Mouse (Mus musculus) forebrain, embryonic 14.5 days (tissue): Measurements from ENCODE around the gene Cox8a. TPM values are rescaled to one million over a fixed set of nuclear protein-coding genes. Genes with fewer than 3 reads are reported as not detected.

ENCODE experiments used
- ATAC-seq: fragments of 200-750 bp; cut with Nextera tagmentation; 2 replicates; pipeline ENCODE4 v1.8.0; 2017; ENCODE audit warnings: mild to moderate bottlenecking, moderate library complexity
- DNase-seq: peaks from one replicate; pipeline ENCODE4 v3.0.0-alpha.2; 2015; ENCODE audit warnings: low spot score
- H3K27ac ChIP-seq: fragments of 300-500 bp; sonication (generic); 2 replicates; pipeline ENCODE4 v1.5.1; 2014; ENCODE audit warnings: low read depth, mild to moderate bottlenecking, control low read depth, low read length, moderate library complexity
- H3K27me3 ChIP-seq: fragments of 300-500 bp; sonication (generic); replicated peaks from 2 replicates; pipeline ENCODE4 v1.6.1; 2014; ENCODE audit warnings: low read length, control low read depth, mixed read lengths; ENCODE audit not compliant: control insufficient read depth, insufficient read depth
- H3K36me3 ChIP-seq: fragments of 300-500 bp; sonication (generic); 2 replicates; pipeline ENCODE4 v1.6.1; 2014; ENCODE audit warnings: low read length, control low read depth; ENCODE audit not compliant: control insufficient read depth, insufficient read depth
- H3K4me1 ChIP-seq: fragments of 300-500 bp; sonication (generic); 2 replicates; pipeline ENCODE4 v1.6.1; 2014; ENCODE audit warnings: antibody characterized with exemption, low read length, control low read depth; ENCODE audit not compliant: control insufficient read depth, insufficient read depth
- H3K4me2 ChIP-seq: fragments of 300-500 bp; sonication (generic); 2 replicates; pipeline ENCODE4 v1.6.1; 2014; ENCODE audit warnings: mild to moderate bottlenecking, control low read depth, low read length
- H3K4me3 ChIP-seq: fragments of 300-500 bp; sonication (generic); 2 replicates; pipeline ENCODE4 v1.5.1; 2014; ENCODE audit warnings: low read depth, low read length, control low read depth
- H3K9ac ChIP-seq: fragments of 300-500 bp; sonication (generic); 2 replicates; pipeline ENCODE4 v1.6.1; 2014; ENCODE audit warnings: mild to moderate bottlenecking, low read length, control low read depth, moderate library complexity
- H3K9me3 ChIP-seq: fragments of 300-500 bp; sonication (generic); replicated peaks from 2 replicates; pipeline ENCODE4 v1.6.1; 2016; ENCODE audit warnings: low read length, control low read depth, mixed read lengths; ENCODE audit not compliant: control insufficient read depth
- WGBS: fragments of 180-500 bp; shearing (Covaris S2); extraction: QIAGEN DNeasy Blood & Tissue Kit; methylation state at CpG from one replicate; pipeline ENCODE4 v1.1.7; 2014; 5-methylcytosine and 5-hydroxymethylcytosine counted together
- polyA plus RNA-seq: library from polyadenylated mRNA; unstranded; fragments of >200 nt; fragmentation: Nextera tagmentation; extraction: Ambion mirVana; gene quantifications from 2 replicates; pipeline ENCODE4 v1.2.1, GENCODE M21; 2014

The Cox8a gene
- polyA plus RNA-seq, 1 experiment from 2014 or later = 935 TPM

DNA sequence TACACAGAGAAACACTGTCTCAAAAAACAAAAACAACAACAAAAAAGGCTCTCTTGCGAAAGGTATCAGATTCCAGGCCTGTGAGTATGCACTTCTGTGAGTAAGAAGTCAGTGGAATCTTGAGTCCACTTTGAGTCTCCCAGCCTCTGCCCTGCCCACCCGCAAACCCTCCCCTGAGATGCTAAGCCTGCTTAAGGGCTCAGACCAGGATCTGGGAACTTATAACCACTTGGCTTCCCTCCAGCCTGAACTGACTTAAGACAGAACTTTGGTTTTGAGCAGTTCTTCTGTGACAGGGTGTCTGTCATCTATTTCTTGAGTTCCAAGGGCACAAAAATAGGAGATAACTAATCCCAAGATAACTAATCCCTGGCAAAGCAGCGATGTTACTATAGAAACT is 4.4 kb downstream of the Cox8a start:
- Histone ChIP-seq H3K4me3 (no peak overlapping the region), H3K9me3 (no peaks in the 10 kb centered on the region), H3K9ac (no peak overlapping the region), H3K27me3 (no peaks in the 10 kb centered on the region), H3K27ac (no peak overlapping the region), H3K4me2 (no peak overlapping the region), H3K36me3 (peaks cover 28% of the 10 kb centered on the region), H3K4me1 (peaks cover 6% of the 10 kb centered on the region)
- no peak for ATAC-seq
- WGBS = 94% methylated on average over 3 of the region's 3 CpGs
- DNase-seq = no peak

DNA sequence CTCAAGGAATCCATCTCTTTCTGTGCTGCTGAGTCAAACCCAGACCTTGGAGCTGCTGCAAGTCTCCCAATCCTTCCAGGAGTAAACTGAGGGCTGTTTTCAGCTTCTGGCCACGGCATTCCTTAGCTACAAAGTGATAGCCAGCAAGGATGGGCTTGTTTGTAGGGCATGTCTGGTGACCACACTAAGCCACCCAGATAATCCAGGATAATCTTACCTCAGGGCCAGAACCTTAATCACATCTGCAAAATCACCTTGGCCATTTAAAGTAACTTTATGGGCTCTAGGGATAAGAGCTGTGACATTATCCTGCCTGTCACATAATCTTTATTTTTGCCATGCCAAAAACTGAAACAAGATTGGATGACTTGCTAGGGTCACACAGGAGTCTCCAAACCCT is 5.2 kb downstream of the Cox8a start:
- Histone ChIP-seq H3K4me3 (no peak overlapping the region), H3K27me3 (no peaks in the 10 kb centered on the region), H3K4me2 (no peak overlapping the region), H3K36me3 (peaks cover 28% of the 10 kb centered on the region), H3K4me1 (peaks cover 6% of the 10 kb centered on the region), H3K9me3 (no peaks in the 10 kb centered on the region), H3K27ac (no peak overlapping the region), H3K9ac (no peak overlapping the region)
- ATAC-seq = no peak
- DNase-seq = no peak
- 89% methylated on average over 1 of the region's 1 CpGs for WGBS

DNA sequence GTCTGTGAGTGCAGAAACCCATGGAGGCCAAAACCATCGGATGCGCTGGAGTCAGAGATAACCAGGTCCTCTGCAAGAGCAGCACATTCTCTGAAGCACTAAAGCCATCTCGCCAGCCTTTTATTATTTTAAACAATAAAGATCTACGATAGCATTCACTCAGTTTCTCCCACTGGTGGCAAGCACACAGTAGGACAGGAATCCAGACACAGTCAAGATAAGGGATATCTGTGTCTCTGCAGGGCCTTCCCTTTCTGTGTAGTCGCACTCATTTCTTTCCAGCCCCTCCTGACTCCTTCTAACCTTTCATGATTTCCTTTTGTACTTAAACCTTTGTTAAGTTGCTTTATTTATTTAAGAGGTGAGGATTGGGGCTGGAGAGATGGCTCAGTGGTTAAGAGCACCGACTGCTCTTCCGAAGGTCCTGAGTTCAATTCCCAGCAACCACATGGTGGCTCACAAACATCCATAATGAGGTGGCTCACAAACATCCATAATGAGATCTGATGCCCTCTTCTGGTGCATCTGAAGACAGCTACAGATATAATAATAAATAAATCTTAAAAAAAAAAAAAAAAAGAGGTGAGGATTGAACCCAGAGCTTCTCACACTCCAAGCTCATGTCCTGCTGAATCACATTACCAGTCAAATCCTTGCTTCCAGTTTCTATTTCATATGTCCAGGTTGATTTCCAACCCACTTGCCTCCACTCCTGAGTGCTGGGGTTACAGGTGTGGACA is 7.3 kb downstream of the Cox8a start:
- 88% methylated on average over 7 of the region's 7 CpGs for WGBS
- peaks cover 22% of the 10 kb centered on the region for H3K36me3 ChIP-seq
- DNase-seq = no peak
- peaks cover 8% of the 10 kb centered on the region for H3K4me1 ChIP-seq
- no peaks in the 10 kb centered on the region for H3K9me3 ChIP-seq
- H3K27ac ChIP-seq = no peak overlapping the region
- no peak overlapping the region for H3K9ac ChIP-seq
- H3K27me3 ChIP-seq = no peaks in the 10 kb centered on the region
- H3K4me2 ChIP-seq = no peak overlapping the region
- ATAC-seq = no peak
- no peak overlapping the region for H3K4me3 ChIP-seq

DNA sequence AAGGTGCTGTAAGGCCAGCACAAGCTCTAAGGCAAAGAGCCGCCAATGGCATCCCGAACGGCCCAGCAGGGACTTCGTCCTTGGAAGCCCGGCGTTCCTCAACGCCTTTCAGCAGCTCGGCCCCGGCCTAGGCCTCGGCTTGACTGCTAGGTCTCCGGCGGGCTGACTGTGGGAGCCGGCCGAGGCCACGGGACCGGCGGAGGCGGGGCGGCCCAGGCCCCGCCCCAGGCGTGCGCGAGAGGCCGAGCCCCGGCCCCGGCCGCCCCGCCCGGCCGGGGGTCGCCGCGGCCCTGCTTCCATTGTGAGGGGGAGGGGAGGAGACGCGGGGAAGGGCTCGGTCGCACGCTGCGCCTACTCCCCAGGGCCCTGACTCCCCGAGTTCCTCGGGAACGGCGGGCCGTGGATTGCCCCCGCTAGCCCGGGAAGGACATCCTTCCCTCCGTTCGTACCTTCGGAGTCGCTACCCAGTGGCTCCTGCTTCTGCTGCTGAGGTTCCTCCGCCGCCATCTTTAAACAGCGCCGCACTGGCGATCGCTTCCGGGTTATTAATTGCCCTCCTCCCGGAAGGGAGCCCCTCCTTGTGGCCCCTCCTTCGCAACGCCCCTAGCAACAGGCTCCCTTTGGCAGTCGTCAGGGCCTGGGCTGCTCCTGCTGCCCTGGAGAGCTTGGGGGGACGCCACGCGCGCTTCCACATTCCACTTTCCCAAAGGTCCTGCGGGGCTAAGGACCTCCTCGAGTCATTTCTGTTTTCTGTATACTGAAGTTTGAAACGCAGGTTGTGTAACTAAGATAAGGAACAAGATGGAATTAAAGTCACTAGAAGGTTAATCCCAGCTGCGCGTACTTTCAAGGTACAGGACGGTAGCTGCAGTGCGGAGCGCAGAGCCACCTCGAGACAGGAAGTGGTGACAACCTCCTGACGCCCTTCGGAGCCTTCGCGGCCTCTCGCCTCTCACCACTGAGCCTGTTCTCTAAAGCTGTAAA is 11.4 kb downstream of the Cox8a start, which contains the start of gene Otub1:
Otub1 (minus strand) TSS at position 564 of the 984 bp plus-strand sequence.
- Histone ChIP-seq H3K4me2 (peak within 1 kb of the TSS; percentile 93), H3K36me3 (peaks cover 32% of the 10 kb centered on the region), H3K4me3 (peak within 1 kb of the TSS; percentile 90), H3K27ac (peak within 1 kb of the TSS; percentile 95), H3K9ac (peak within 1 kb of the TSS; percentile 87), H3K27me3 (no peaks in the 10 kb centered on the region), H3K4me1 (peaks cover 12% of the 10 kb centered on the region), H3K9me3 (no peaks in the 10 kb centered on the region)
- ATAC-seq (peak; percentile 99), DNase-seq (peak; percentile 97)
- under 1% methylated on average over 78 of the region's 79 CpGs for WGBS

DNA sequence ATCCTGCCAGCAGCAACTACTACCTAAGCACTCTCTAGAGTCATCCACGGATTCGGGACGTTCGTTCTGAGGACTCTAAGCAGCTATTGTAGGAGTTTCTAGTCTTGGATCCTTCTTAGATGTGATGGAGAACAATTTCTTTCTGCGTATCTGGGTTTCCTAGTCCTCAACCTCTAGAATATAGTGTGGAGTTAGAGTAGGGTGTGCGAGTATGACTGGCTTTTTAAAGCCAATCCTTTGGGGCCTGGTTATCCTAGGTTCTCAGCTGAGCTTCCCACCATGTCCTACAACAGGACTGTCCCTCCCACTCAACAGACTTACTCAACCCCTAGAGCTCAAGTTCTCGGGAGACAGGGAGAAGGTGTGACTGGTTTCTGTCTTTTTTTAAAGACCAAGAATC is 12.1 kb downstream of the Cox8a start:
- WGBS = 31% methylated on average over 7 of the region's 7 CpGs

DNA sequence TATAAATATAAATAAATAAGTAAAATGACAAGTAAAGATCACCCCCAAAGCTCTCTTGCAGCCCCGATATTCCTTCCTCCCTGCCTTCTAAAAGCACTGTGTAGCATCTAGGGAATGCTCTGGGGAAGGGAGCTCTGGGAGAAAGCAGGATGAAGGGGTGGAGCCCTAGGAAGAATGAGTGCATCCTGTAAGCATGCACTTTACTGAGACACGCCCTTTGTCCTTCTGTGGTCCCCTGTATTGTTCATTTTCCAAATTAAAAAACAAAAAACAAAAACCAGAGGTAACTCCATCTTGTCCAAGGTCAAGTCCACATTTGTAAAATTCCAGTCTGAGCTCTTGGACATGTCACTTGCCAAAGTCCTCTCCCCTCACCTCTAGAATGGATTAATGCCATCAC is 12.5 kb downstream of the Cox8a start:
- ATAC-seq (no peak), DNase-seq (no peak)
- no peaks in the 10 kb centered on the region for H3K27me3 ChIP-seq
- peaks cover 43% of the 10 kb centered on the region for H3K36me3 ChIP-seq
- peak overlapping the region; percentile 93 for H3K4me2 ChIP-seq
- H3K9me3 ChIP-seq = no peaks in the 10 kb centered on the region
- H3K27ac ChIP-seq = no peak overlapping the region
- peak overlapping the region; percentile 90 for H3K4me3 ChIP-seq
- peak overlapping the region; percentile 87 for H3K9ac ChIP-seq
- WGBS = 82% methylated on average over 2 of the region's 2 CpGs
- H3K4me1 ChIP-seq = peaks cover 12% of the 10 kb centered on the region

More for the DNA sequence above, 12.1 kb downstream of the Cox8a start:
- no peak for DNase-seq
- peak overlapping the region; percentile 93 for H3K4me2 ChIP-seq
- peak overlapping the region; percentile 90 for H3K4me3 ChIP-seq
- H3K4me1 ChIP-seq = peaks cover 12% of the 10 kb centered on the region
- no peaks in the 10 kb centered on the region for H3K27me3 ChIP-seq
- H3K27ac ChIP-seq = peak overlapping the region; percentile 95
- no peak for ATAC-seq
- H3K36me3 ChIP-seq = peaks cover 39% of the 10 kb centered on the region
- no peaks in the 10 kb centered on the region for H3K9me3 ChIP-seq
- H3K9ac ChIP-seq = peak overlapping the region; percentile 87

DNA sequence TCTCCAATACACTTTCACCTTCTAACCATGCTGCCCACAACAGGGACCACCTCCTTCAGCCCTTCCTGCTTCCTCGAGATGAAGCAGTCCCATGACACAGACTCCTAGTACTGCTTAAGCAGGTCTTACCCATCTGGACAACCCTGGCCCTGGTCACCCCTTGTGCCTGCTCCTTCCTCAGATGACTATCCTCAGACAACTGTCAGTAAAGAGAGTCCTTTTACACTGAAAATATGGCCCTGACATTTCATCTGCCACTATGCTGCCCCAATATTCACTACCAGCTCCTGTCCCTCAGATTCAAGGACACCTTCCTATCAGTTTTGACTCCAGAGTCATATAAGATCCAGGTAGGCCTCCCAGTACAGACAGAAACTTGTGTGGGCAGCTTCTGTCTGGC is 17.0 kb downstream of the Cox8a start:
- H3K36me3 ChIP-seq = peaks cover 72% of the 10 kb centered on the region
- ATAC-seq (no peak), DNase-seq (no peak)
- no peak overlapping the region for H3K9ac ChIP-seq
- peaks cover 8% of the 10 kb centered on the region for H3K4me1 ChIP-seq
- H3K9me3 ChIP-seq = no peaks in the 10 kb centered on the region
- no peak overlapping the region for H3K4me3 ChIP-seq
- 74% methylated on average over 1 of the region's 1 CpGs for WGBS
- no peak overlapping the region for H3K27ac ChIP-seq
- no peak overlapping the region for H3K4me2 ChIP-seq
- H3K27me3 ChIP-seq = no peaks in the 10 kb centered on the region

DNA sequence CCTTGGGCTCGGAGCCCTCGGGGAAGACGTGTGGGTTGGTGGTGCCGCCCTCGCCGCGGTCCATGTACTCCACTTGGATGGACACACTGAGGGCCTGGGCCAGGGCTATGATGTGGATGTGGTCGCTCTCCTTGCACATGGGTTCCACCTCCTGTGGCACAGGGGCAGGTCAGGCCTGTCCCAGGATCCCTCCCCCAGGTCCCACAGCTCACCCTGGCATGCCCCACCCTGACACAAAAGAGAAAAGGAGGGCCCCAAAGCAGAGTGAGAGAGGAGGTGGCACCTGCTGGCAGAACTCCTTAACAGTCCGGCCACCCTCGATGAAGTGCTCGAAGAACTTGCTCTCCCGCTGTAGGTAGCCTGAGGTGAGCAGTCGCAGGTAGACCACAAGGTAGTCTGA is 18.3 kb downstream of the Cox8a start:
- DNase-seq (no peak), ATAC-seq (no peak)
- H3K4me1 ChIP-seq = no peaks in the 10 kb centered on the region
- H3K27ac ChIP-seq = no peak overlapping the region
- H3K9ac ChIP-seq = no peak overlapping the region
- H3K36me3 ChIP-seq = peaks cover 69% of the 10 kb centered on the region
- H3K4me3 ChIP-seq = no peak overlapping the region
- H3K27me3 ChIP-seq = no peaks in the 10 kb centered on the region
- no peak overlapping the region for H3K4me2 ChIP-seq
- no peaks in the 10 kb centered on the region for H3K9me3 ChIP-seq
- 93% methylated on average over 13 of the region's 13 CpGs for WGBS
